Mouse (Mus musculus): ENCODE measurements around the gene Ctdsp2.

DNA sequence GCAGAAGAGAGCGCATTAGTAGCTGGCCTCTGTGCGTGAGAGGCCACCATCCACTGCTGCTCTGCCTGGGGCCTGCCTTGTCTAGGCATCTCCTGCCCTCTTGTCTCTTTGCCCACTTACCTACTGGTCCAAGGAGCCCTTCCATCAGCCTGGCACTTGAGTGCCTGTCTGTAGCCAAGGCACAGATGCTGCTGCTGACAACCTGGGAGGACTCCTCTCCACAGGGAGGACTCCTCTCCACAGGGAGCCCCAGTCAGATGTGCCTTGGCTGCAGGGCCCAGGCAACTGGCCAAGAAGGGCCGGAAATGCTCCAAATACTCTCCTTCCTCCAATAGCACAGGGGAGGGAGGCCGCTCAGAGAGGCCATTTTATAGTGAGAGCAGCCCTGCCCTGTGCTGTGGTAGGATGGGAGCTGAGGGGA lies 8.0 kb downstream of the Ctdsp2 start:
- TF ChIP-seq CTCF (IDR thresholded peaks at IDR 0.05; ENCODE audit: low read depth) (no peak), EP300 (IDR thresholded peaks at IDR 0.05; ENCODE audit: low read depth) (no peak)
